Mouse (Mus musculus): ENCODE measurements around the gene Crybb2.

DNA sequence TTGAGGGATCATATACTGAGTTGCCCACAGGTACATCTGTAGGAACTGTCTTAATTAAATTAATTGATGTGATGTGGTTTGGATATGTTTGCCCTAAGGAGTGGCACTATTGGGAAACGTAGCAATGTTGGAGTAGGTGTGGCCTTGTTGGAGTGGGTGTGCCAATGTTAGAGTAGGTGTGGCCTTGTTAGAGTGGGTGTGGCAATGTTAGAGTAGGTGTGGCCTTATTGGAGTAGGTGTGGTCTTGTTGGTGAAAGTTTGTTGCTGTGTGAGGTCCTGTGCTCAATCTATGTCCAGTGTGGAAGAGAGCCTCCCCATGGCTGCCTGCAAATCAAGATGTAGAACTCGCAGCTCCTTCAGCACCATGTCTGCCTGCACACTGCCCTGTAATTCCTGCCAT lies 14.4 kb upstream of the Crybb2 start:
- no peak for TF ChIP-seq CTCF (IDR thresholded peaks at IDR 0.05; ENCODE audit: control insufficient read depth, insufficient read depth, low read length)
- no peak for TF ChIP-seq POLR2A (IDR thresholded peaks at IDR 0.05; ENCODE audit: borderline replicate concordance, control insufficient read depth, low read depth, low read length)

Measured in bone marrow, adult 2 months (tissue).